Mouse (Mus musculus) forebrain, embryonic 13.5 days (tissue): Measurements from ENCODE around the gene Rnf157. TPM values are rescaled to one million over a fixed set of nuclear protein-coding genes. Genes with fewer than 3 reads are reported as not detected.

Experiments used
- ATAC-seq: fragments of 200-750 bp; cut with Nextera tagmentation; 2 replicates; pipeline ENCODE4 v1.8.0; 2017
- H3K27ac ChIP-seq: fragments of 300-500 bp; sonication (generic); 2 replicates; pipeline ENCODE4 v1.5.1; 2015; ENCODE audit warnings: inconsistent platforms, mild to moderate bottlenecking, moderate library complexity
- H3K27me3 ChIP-seq: fragments of 300-500 bp; sonication (generic); 2 replicates; pipeline ENCODE4 v1.6.1; 2015; ENCODE audit warnings: mild to moderate bottlenecking, inconsistent platforms
- H3K36me3 ChIP-seq: fragments of 300-500 bp; sonication (generic); 2 replicates; pipeline ENCODE4 v1.6.1; 2015; ENCODE audit warnings: mild to moderate bottlenecking, inconsistent platforms; ENCODE audit not compliant: poor library complexity, severe bottlenecking
- H3K4me1 ChIP-seq: fragments of 300-500 bp; sonication (generic); 2 replicates; pipeline ENCODE4 v1.6.1; 2015; ENCODE audit warnings: inconsistent platforms
- H3K4me2 ChIP-seq: fragments of 300-500 bp; sonication (generic); 2 replicates; pipeline ENCODE4 v1.6.1; 2015; ENCODE audit warnings: inconsistent platforms, mild to moderate bottlenecking, moderate library complexity
- H3K4me3 ChIP-seq: fragments of 300-500 bp; sonication (generic); 2 replicates; pipeline ENCODE4 v1.5.1; 2015; ENCODE audit warnings: mild to moderate bottlenecking, inconsistent platforms
- H3K9ac ChIP-seq: fragments of 300-500 bp; sonication (generic); 2 replicates; pipeline ENCODE4 v1.6.1; 2015; ENCODE audit warnings: mild to moderate bottlenecking, inconsistent platforms
- H3K9me3 ChIP-seq: fragments of 300-500 bp; sonication (generic); replicated peaks from 2 replicates; pipeline ENCODE4 v1.6.1; 2016; ENCODE audit warnings: inconsistent platforms
- WGBS: fragments of 180-500 bp; shearing (Covaris S2); methylation state at CpG from one replicate; pipeline ENCODE4 v1.1.7; 2015; 5-methylcytosine and 5-hydroxymethylcytosine counted together
- polyA plus RNA-seq: library from polyadenylated mRNA; unstranded; fragments of >200 nt; fragmentation: Nextera tagmentation; extraction: Ambion mirVana; gene quantifications from 2 replicates; pipeline ENCODE4 v1.2.1, GENCODE M21; 2015

Gene Rnf157
- polyA plus RNA-seq, 1 experiment from 2014 or later = 18.1 TPM

DNA sequence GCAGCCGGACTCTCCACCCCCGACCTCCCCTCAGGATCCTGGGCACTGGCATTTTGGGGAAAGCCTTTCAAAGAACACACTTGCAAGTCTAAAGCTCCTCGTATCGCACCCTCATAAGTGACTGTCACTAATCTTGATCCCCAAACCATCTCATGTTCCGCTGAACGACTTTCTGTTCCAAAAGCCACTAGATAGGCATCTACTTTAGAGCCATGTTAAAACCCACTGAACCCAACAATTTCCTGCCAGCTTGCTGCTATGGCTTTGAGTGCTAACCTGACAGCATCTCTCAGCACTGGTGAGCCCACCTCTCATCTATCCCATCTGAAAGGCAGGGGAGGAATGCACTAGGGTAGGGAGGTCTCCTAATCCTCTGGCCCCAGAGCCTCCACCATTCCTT is 75.3 kb downstream of the Rnf157 start:
- Histone ChIP-seq H3K27ac (no peak overlapping the region), H3K4me2 (0 out of 2 replicates have a peak overlapping the region, but pooled peaks have one; percentile 96), H3K36me3 (peaks cover 40% of the 10 kb centered on the region), H3K4me3 (no peak overlapping the region), H3K9ac (no peak overlapping the region), H3K9me3 (no peaks in the 10 kb centered on the region), H3K4me1 (peaks cover 48% of the 10 kb centered on the region), H3K27me3 (peaks cover 22% of the 10 kb centered on the region)
- WGBS = 87% methylated on average over 6 of the region's 6 CpGs
- ATAC-seq = no peak

GRCm38 (mm10) chr11:116337000-116337399 is 75.8 kb downstream of the Rnf157 start:
- Histone ChIP-seq H3K9me3 (no peaks in the 10 kb centered on the region), H3K27me3 (peaks cover 22% of the 10 kb centered on the region), H3K4me3 (no peak overlapping the region), H3K4me2 (peak overlapping the region; percentile 96), H3K4me1 (peaks cover 54% of the 10 kb centered on the region), H3K9ac (peak overlapping the region; percentile 71; the same call in 1 of the 2 replicates), H3K36me3 (peaks cover 34% of the 10 kb centered on the region), H3K27ac (peak overlapping the region; percentile 54)
- no peak for ATAC-seq
- 63% methylated on average over 12 of the region's 12 CpGs for WGBS

- Histone ChIP-seq H3K27me3 (peaks cover 22% of the 10 kb centered on the region), H3K36me3 (peaks cover 28% of the 10 kb centered on the region), H3K4me3 (peak overlapping the region; percentile 54), H3K9ac (peak overlapping the region; percentile 71), H3K4me1 (peaks cover 60% of the 10 kb centered on the region), H3K9me3 (no peaks in the 10 kb centered on the region), H3K27ac (peak overlapping the region; percentile 54), H3K4me2 (peak overlapping the region; percentile 96)
- WGBS = 76% methylated on average over 4 of the region's 4 CpGs
- no peak for ATAC-seq
Measured at GRCm38 (mm10) chr11:116336393-116336792, 76.4 kb downstream of the Rnf157 start.

- Histone ChIP-seq H3K9me3 (no peaks in the 10 kb centered on the region), H3K27me3 (peaks cover 22% of the 10 kb centered on the region), H3K4me2 (peak within 1 kb of the TSS; percentile 96), H3K27ac (peak within 1 kb of the TSS; percentile 66), H3K36me3 (peaks cover 26% of the 10 kb centered on the region), H3K4me3 (peak within 1 kb of the TSS; percentile 54), H3K9ac (peak within 1 kb of the TSS; percentile 71), H3K4me1 (peaks cover 69% of the 10 kb centered on the region)
- ATAC-seq = peak; percentile 94
- WGBS = under 1% methylated on average over 56 of the region's 61 CpGs
Measured at GRCm38 (mm10) chr11:116335244-116336036, 77.4 kb downstream of the Rnf157 start, which contains the start of gene Foxj1. Gene Foxj1, minus strand, starts transcription at chr11:116335399.

GRCm38 (mm10) chr11:116334417-116334782 is 78.4 kb downstream of the Rnf157 start:
- no peak overlapping the region for H3K27ac ChIP-seq
- H3K9ac ChIP-seq = peak overlapping the region; percentile 57
- no peak for ATAC-seq
- H3K4me3 ChIP-seq = peak overlapping the region; percentile 54
- H3K9me3 ChIP-seq = no peaks in the 10 kb centered on the region
- peaks cover 80% of the 10 kb centered on the region for H3K4me1 ChIP-seq
- H3K27me3 ChIP-seq = peaks cover 22% of the 10 kb centered on the region
- 5% methylated on average over 26 of the region's 26 CpGs for WGBS
- peaks cover 18% of the 10 kb centered on the region for H3K36me3 ChIP-seq
- peak overlapping the region; percentile 96 for H3K4me2 ChIP-seq

DNA sequence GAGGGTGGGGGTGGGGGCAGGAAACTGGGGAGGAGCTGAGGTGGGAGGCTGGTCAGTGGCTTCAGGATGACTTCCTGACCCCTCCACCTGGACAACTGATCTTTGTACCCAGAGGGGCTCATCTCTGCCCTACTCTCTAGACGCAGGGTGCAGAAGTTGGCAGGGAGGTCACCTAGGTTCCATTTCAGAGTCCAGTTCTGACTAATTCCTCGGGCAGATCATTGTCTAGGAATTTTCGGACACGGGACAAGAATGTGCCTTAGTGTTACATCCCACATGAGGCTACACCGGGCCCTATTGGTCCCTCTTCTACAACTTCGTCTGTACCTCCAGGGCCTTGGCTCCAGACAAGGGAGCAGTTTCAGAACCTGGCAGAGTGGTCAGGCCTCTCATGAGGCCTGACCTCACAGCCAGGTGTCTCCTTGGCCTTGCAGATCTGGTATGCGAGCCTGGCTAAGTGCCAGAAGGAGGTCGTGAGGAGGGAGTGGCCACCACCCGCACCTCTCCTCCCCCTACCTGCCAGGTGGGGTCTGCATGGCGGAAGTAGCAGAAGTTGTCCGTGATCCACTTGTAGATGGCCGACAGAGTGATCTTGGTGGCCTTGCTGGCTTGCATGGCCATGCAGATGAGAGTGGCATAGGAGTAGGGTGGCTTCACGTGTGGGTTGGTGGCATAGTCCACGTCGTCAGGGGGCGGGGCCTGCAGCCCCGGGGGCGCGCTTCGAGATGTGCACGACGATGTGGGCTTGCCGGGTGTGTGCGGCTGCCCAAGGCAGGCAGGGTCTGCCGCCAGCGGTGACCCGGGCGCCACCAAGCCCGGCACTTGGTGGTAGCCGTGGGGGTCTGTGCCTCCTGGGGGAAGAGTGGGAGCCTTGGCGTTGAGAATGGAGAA is 79.1 kb downstream of the Rnf157 start:
- WGBS = 27% methylated on average over 31 of the region's 31 CpGs
- Histone ChIP-seq H3K4me3 (peak overlapping the region; percentile 54), H3K9ac (peak overlapping the region; percentile 57)

GRCm38 (mm10) chr11:116332983-116333270 is 79.9 kb downstream of the Rnf157 start:
- no peaks in the 10 kb centered on the region for H3K9me3 ChIP-seq
- H3K4me3 ChIP-seq = no peak overlapping the region
- H3K4me1 ChIP-seq = peaks cover 90% of the 10 kb centered on the region
- 72% methylated on average over 3 of the region's 3 CpGs for WGBS
- peaks cover 5% of the 10 kb centered on the region; the same call in 1 of the 2 replicates for H3K36me3 ChIP-seq
- no peak for ATAC-seq
- H3K4me2 ChIP-seq = peak overlapping the region; percentile 96
- 0 out of 2 replicates have a peak overlapping the region, but pooled peaks have one; percentile 27 for H3K9ac ChIP-seq
- peak overlapping the region; percentile 94; the same call in 1 of the 2 replicates for H3K27ac ChIP-seq
- H3K27me3 ChIP-seq = peaks cover 22% of the 10 kb centered on the region

More for the DNA sequence above, 79.1 kb downstream of the Rnf157 start:
- no peak for ATAC-seq
- 0 out of 2 replicates have a peak overlapping the region, but pooled peaks have one; percentile 94 for H3K27ac ChIP-seq
- H3K27me3 ChIP-seq = peaks cover 22% of the 10 kb centered on the region
- H3K9me3 ChIP-seq = no peaks in the 10 kb centered on the region
- peaks cover 86% of the 10 kb centered on the region for H3K4me1 ChIP-seq
- H3K4me2 ChIP-seq = peak overlapping the region; percentile 96
- H3K36me3 ChIP-seq = peaks cover 13% of the 10 kb centered on the region

DNA sequence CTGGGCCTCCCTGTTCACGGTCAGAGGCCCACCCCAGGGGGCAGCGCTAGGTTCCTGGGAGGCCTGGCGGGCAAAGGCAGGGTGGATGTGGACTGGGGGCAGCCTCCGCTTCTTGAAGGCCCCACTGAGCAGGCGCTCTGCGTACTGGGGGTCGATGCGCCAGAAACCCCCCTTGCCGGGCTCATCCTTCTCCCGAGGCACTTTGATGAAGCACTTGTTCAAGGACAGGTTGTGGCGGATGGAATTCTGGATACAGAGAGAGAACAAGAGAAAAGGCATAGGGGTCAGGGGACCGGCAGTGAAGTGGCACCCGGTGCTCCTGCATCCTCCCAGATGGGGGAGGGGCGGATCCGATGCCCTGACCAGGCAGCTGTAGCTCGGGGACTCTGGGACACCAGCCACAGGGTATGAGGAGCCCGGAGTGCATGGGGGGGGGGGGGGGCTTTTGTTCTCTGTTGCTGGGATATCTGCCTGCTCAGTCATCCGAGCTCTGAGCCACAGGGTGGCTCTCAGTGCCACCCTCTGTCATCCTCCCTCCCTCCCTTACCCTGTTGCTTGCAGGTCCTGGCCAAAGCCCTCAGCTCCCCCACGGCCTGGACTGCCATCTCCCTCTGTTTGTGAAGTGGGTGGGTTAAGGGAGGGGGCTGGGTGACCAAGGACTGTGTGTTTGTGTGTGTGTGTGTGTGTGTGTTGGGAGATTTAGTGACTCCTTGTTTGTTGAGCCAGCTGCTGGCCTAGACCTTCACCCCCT is 80.4 kb downstream of the Rnf157 start:
- peak; percentile 34 for ATAC-seq
- H3K4me2 ChIP-seq = peak overlapping the region; percentile 96
- peak overlapping the region; percentile 94 for H3K27ac ChIP-seq

DNA sequence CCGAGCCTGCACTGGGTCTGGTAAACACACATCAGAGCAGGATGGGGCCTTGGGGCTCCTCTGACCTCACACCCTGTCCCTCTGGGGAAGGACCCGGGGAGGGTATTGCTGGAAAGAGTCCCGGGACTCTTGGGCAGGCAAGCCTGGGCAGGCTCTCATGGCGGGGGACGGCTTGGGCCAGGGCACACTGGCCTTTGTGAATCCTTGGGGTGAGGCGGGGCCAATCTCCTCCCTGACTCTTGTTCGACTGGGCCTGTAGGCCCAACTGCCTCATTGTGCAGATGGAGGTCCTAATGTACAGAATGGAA is 82.7 kb downstream of the Rnf157 start:
- H3K4me1 ChIP-seq = peaks cover 68% of the 10 kb centered on the region
- H3K4me2 ChIP-seq = peak overlapping the region; percentile 20; the same call in 1 of the 2 replicates
- no peaks in the 10 kb centered on the region for H3K9me3 ChIP-seq
- H3K4me3 ChIP-seq = no peak overlapping the region
- no peak for ATAC-seq
- H3K36me3 ChIP-seq = no peaks in the 10 kb centered on the region
- peaks cover 22% of the 10 kb centered on the region for H3K27me3 ChIP-seq
- peak overlapping the region; percentile 94 for H3K27ac ChIP-seq
- 22% methylated on average over 6 of the region's 7 CpGs for WGBS
- H3K9ac ChIP-seq = peak overlapping the region; percentile 48; the same call in 1 of the 2 replicates

More for the DNA sequence above, 80.4 kb downstream of the Rnf157 start:
- 17% methylated on average over 16 of the region's 19 CpGs for WGBS
- Histone ChIP-seq H3K4me1 (peaks cover 89% of the 10 kb centered on the region), H3K4me3 (no peak overlapping the region), H3K36me3 (no peaks in the 10 kb centered on the region), H3K9ac (0 out of 2 replicates have a peak overlapping the region, but pooled peaks have one; percentile 28), H3K9me3 (no peaks in the 10 kb centered on the region), H3K27me3 (peaks cover 22% of the 10 kb centered on the region)

DNA sequence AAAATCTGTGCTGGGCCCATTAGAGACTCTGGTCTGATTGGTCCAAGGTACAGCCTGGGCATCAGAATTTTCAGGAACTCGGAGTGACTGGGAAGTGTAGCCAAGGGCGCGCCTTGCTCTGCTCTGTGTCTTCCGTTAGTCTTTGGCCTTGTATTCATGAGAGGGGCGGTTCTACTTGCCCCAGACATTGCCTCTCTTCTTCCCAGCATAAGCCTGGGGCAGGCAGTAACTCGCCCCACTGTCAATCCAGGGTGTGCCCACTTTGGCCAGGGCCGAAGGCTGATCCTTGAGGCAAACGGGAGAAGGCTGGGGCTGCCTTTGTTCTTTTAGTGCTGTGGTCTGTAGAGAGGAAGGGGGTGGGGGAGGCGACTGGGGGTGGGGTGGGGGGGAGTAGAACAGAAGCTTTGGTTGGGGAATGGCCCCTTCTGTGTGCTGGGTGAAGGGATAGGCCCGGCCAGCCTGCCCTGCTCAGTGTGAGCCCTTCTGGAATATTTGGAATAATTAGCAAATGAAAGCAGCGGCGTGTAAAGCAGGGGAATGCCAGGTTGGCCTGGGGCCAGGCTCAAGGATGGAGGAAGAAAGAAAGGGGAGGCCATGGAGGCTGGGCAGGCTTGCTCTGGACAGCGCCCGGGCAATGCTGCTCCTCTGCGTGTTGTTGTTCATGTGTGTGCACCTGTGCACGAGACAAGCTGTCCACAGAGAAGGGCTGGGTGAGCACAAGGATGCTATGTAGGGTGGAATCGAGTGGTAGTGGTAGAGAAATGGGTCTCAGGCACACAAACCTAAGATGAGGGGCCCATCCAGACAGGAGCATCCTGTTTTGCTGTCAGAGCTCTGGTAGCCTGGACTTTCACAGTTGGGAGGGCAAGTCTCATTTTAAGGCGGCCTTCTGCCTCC is 83.3 kb downstream of the Rnf157 start:
- H3K9ac ChIP-seq = peak overlapping the region; percentile 48; the same call in 1 of the 2 replicates
- ATAC-seq = peak; percentile 87
- no peak overlapping the region for H3K4me3 ChIP-seq
- peaks cover 16% of the 10 kb centered on the region for H3K27me3 ChIP-seq
- no peaks in the 10 kb centered on the region for H3K9me3 ChIP-seq
- H3K36me3 ChIP-seq = no peaks in the 10 kb centered on the region
- peak overlapping the region; percentile 94 for H3K27ac ChIP-seq
- 18% methylated on average over 18 of the region's 18 CpGs for WGBS
- peaks cover 62% of the 10 kb centered on the region for H3K4me1 ChIP-seq
- peak overlapping the region; percentile 20 for H3K4me2 ChIP-seq
